Mouse (Mus musculus): ENCODE data around the gene Fryl. TPM values are rescaled to one million over a fixed set of nuclear protein-coding genes. Genes with fewer than 3 reads are reported as not detected.

Gene Fryl
- polyA plus RNA-seq, 1 experiment, result 29.9 TPM

- no peak for TF ChIP-seq CTCF (conservative IDR thresholded peaks at IDR 0.05; ENCODE audit: insufficient read depth, insufficient read length, low read depth, low read length)
- TF ChIP-seq POLR2A (IDR thresholded peaks at IDR 0.05; ENCODE audit: low read depth, low read length), result no peak
- Histone ChIP-seq H3K27ac (ENCODE audit: insufficient read depth, low read depth, low read length) (0 out of 2 replicates have a peak overlapping the region, but pooled peaks have one; percentile 3), H3K36me3 (ENCODE audit: control insufficient read depth, insufficient read depth, low read length) (no peaks in the 10 kb centered on the region), H3K4me3 (ENCODE audit: insufficient read depth, low read depth, low read length) (no peak overlapping the region), H3K27me3 (replicated peaks; ENCODE audit: control insufficient read depth, insufficient read depth, low read length) (no peaks in the 10 kb centered on the region), H3K4me1 (ENCODE audit: control insufficient read depth, insufficient read depth, low read length) (peaks cover 23% of the 10 kb centered on the region)
- WGBS, result 33% methylated on average over 18 of the region's 18 CpGs
- DNase-seq, result peak; percentile 74
These were observed 88.2 kb downstream of the Fryl start for GRCm38 (mm10) chr5:73167976-73168768.

GRCm38 (mm10) chr5:73163970-73164369, 92.4 kb downstream of the Fryl start:
- Histone ChIP-seq H3K27me3 (replicated peaks; ENCODE audit: control insufficient read depth, insufficient read depth, low read length) (no peaks in the 10 kb centered on the region), H3K4me1 (ENCODE audit: control insufficient read depth, insufficient read depth, low read length) (peaks cover 12% of the 10 kb centered on the region; the same call in 1 of the 2 replicates), H3K27ac (ENCODE audit: insufficient read depth, low read depth, low read length) (no peak overlapping the region), H3K36me3 (ENCODE audit: control insufficient read depth, insufficient read depth, low read length) (no peaks in the 10 kb centered on the region), H3K4me3 (ENCODE audit: insufficient read depth, low read depth, low read length) (no peak overlapping the region)
- TF ChIP-seq CTCF (conservative IDR thresholded peaks at IDR 0.05; ENCODE audit: insufficient read depth, insufficient read length, low read depth, low read length) (no peak), POLR2A (IDR thresholded peaks at IDR 0.05; ENCODE audit: low read depth, low read length) (no peak)
- 48% methylated on average over 6 of the region's 6 CpGs for whole genome bisulfite sequencing
- DNase-seq, result no peak

- Histone ChIP-seq H3K27ac (ENCODE audit: insufficient read depth, low read depth, low read length) (no peak overlapping the region), H3K4me1 (ENCODE audit: control insufficient read depth, insufficient read depth, low read length) (0 out of 2 replicates have a peak, but pooled peaks cover 2% of the 10 kb centered on the region), H3K27me3 (replicated peaks; ENCODE audit: control insufficient read depth, insufficient read depth, low read length) (no peaks in the 10 kb centered on the region), H3K4me3 (ENCODE audit: insufficient read depth, low read depth, low read length) (no peak overlapping the region), H3K36me3 (ENCODE audit: control insufficient read depth, insufficient read depth, low read length) (no peaks in the 10 kb centered on the region)
- 70% methylated on average over 2 of the region's 2 CpGs for WGBS
- TF ChIP-seq CTCF (conservative IDR thresholded peaks at IDR 0.05; ENCODE audit: insufficient read depth, insufficient read length, low read depth, low read length), result no peak
- TF ChIP-seq POLR2A (IDR thresholded peaks at IDR 0.05; ENCODE audit: low read depth, low read length), result no peak
- no peak for DNase-seq
These were observed 93.9 kb downstream of the Fryl start for GRCm38 (mm10) chr5:73162492-73162891.

- WGBS, result 84% methylated on average over 9 of the region's 9 CpGs
- no peak for DNase-seq
- TF ChIP-seq POLR2A (IDR thresholded peaks at IDR 0.05; ENCODE audit: low read depth, low read length), result no peak
- no peak for TF ChIP-seq CTCF (conservative IDR thresholded peaks at IDR 0.05; ENCODE audit: insufficient read depth, insufficient read length, low read depth, low read length)
These were observed 96.0 kb downstream of the Fryl start for GRCm38 (mm10) chr5:73160440-73160839.

GRCm38 (mm10) chr5:73157502-73157901, 98.9 kb downstream of the Fryl start:
- Histone ChIP-seq H3K36me3 (ENCODE audit: control insufficient read depth, insufficient read depth, low read length) (no peaks in the 10 kb centered on the region), H3K4me1 (ENCODE audit: control insufficient read depth, insufficient read depth, low read length) (no peaks in the 10 kb centered on the region), H3K4me3 (ENCODE audit: insufficient read depth, low read depth, low read length) (no peak overlapping the region), H3K27ac (ENCODE audit: insufficient read depth, low read depth, low read length) (no peak overlapping the region), H3K27me3 (replicated peaks; ENCODE audit: control insufficient read depth, insufficient read depth, low read length) (no peaks in the 10 kb centered on the region)
- TF ChIP-seq POLR2A (IDR thresholded peaks at IDR 0.05; ENCODE audit: low read depth, low read length), result no peak
- no peak for TF ChIP-seq CTCF (conservative IDR thresholded peaks at IDR 0.05; ENCODE audit: insufficient read depth, insufficient read length, low read depth, low read length)
- 70% methylated on average over 6 of the region's 6 CpGs for WGBS
- no peak for DNase-seq

More at GRCm38 (mm10) chr5:73160440-73160839, 96.0 kb downstream of the Fryl start:
- Histone ChIP-seq H3K4me1 (ENCODE audit: control insufficient read depth, insufficient read depth, low read length) (0 out of 2 replicates have a peak, but pooled peaks cover 2% of the 10 kb centered on the region), H3K27me3 (replicated peaks; ENCODE audit: control insufficient read depth, insufficient read depth, low read length) (no peaks in the 10 kb centered on the region), H3K27ac (ENCODE audit: insufficient read depth, low read depth, low read length) (no peak overlapping the region), H3K36me3 (ENCODE audit: control insufficient read depth, insufficient read depth, low read length) (no peaks in the 10 kb centered on the region), H3K4me3 (ENCODE audit: insufficient read depth, low read depth, low read length) (no peak overlapping the region)

- Histone ChIP-seq H3K4me3 (ENCODE audit: insufficient read depth, low read depth, low read length) (no peak overlapping the region), H3K36me3 (ENCODE audit: control insufficient read depth, insufficient read depth, low read length) (no peaks in the 10 kb centered on the region), H3K27me3 (replicated peaks; ENCODE audit: control insufficient read depth, insufficient read depth, low read length) (no peaks in the 10 kb centered on the region), H3K4me1 (ENCODE audit: control insufficient read depth, insufficient read depth, low read length) (no peaks in the 10 kb centered on the region), H3K27ac (ENCODE audit: insufficient read depth, low read depth, low read length) (no peak overlapping the region)
- TF ChIP-seq POLR2A (IDR thresholded peaks at IDR 0.05; ENCODE audit: low read depth, low read length) (no peak), CTCF (conservative IDR thresholded peaks at IDR 0.05; ENCODE audit: insufficient read depth, insufficient read length, low read depth, low read length) (no peak)
- no peak for DNase-seq
- 70% methylated on average over 5 of the region's 5 CpGs for WGBS
These were observed 99.4 kb downstream of the Fryl start for GRCm38 (mm10) chr5:73157009-73157408.

- TF ChIP-seq POLR2A (IDR thresholded peaks at IDR 0.05; ENCODE audit: low read depth, low read length), result no peak
- TF ChIP-seq CTCF (conservative IDR thresholded peaks at IDR 0.05; ENCODE audit: insufficient read depth, insufficient read length, low read depth, low read length), result no peak
- Histone ChIP-seq H3K27me3 (replicated peaks; ENCODE audit: control insufficient read depth, insufficient read depth, low read length) (no peaks in the 10 kb centered on the region), H3K27ac (ENCODE audit: insufficient read depth, low read depth, low read length) (no peak overlapping the region), H3K4me1 (ENCODE audit: control insufficient read depth, insufficient read depth, low read length) (no peaks in the 10 kb centered on the region), H3K4me3 (ENCODE audit: insufficient read depth, low read depth, low read length) (no peak overlapping the region), H3K36me3 (ENCODE audit: control insufficient read depth, insufficient read depth, low read length) (no peaks in the 10 kb centered on the region)
- 65% methylated on average over 15 of the region's 15 CpGs for WGBS
- DNase-seq, result no peak
These were observed 100.0 kb downstream of the Fryl start for GRCm38 (mm10) chr5:73156226-73156926.

Data from kidney, adult 2 months (tissue).